Mouse (Mus musculus) liver, embryonic 12.5 days (tissue): ENCODE data around the gene Spic. TPM values are rescaled to one million over a fixed set of nuclear protein-coding genes. Genes with fewer than 3 reads are reported as not detected.
"Not testable (repeated sequence)": the region's sequence is repeated elsewhere in the genome, so short reads cannot be mapped to it uniquely, and the experiment has no call there.

ENCODE experiments used
- ATAC-seq: fragments of 200-750 bp; cut with Nextera tagmentation; 2 replicates; pipeline ENCODE4 v1.8.0; 2017; ENCODE audit warnings: moderate number of reproducible peaks, mild to moderate bottlenecking, moderate library complexity
- H3K27ac ChIP-seq: fragments of 300-500 bp; sonication (generic); 2 replicates; pipeline ENCODE4 v1.5.1; 2016; ENCODE audit warnings: mild to moderate bottlenecking
- H3K27me3 ChIP-seq: fragments of 300-500 bp; sonication (generic); replicated peaks from 2 replicates; pipeline ENCODE4 v1.6.1; 2016; ENCODE audit warnings: mild to moderate bottlenecking, moderate library complexity
- H3K36me3 ChIP-seq: fragments of 300-500 bp; sonication (generic); 2 replicates; pipeline ENCODE4 v1.6.1; 2016; ENCODE audit warnings: mild to moderate bottlenecking, moderate library complexity
- H3K4me1 ChIP-seq: fragments of 300-500 bp; sonication (generic); 2 replicates; pipeline ENCODE4 v1.6.1; 2016
- H3K4me2 ChIP-seq: fragments of 300-500 bp; sonication (generic); 2 replicates; pipeline ENCODE4 v1.6.1; 2016; ENCODE audit warnings: mild to moderate bottlenecking, moderate library complexity
- H3K4me3 ChIP-seq: fragments of 300-500 bp; sonication (generic); 2 replicates; pipeline ENCODE4 v1.5.1; 2016; ENCODE audit warnings: mild to moderate bottlenecking, moderate library complexity
- H3K9ac ChIP-seq: fragments of 300-500 bp; sonication (generic); 2 replicates; pipeline ENCODE4 v1.6.1; 2016; ENCODE audit warnings: mild to moderate bottlenecking, moderate library complexity
- H3K9me3 ChIP-seq: fragments of 300-500 bp; sonication (generic); replicated peaks from 2 replicates; pipeline ENCODE4 v1.6.1; 2016; ENCODE audit warnings: mild to moderate bottlenecking, moderate library complexity
- WGBS: fragments of 180-500 bp; shearing (Covaris S2); methylation state at CpG from one replicate; pipeline ENCODE4 v1.1.7; 2016; ENCODE audit not compliant: insufficient replicate concordance; 5-methylcytosine and 5-hydroxymethylcytosine counted together
- polyA plus RNA-seq: library from polyadenylated mRNA; unstranded; fragments of >200 nt; fragmentation: Nextera tagmentation; extraction: Ambion mirVana; gene quantifications from 2 replicates; pipeline ENCODE4 v1.2.1, GENCODE M21; 2016

The Spic gene
- polyA plus RNA-seq, 1 experiment from 2014 or later = 5.8 TPM

- Histone ChIP-seq H3K27me3 (no peaks in the 10 kb centered on the region), H3K27ac (no peak overlapping the region), H3K9me3 (no peaks in the 10 kb centered on the region), H3K4me2 (no peak overlapping the region), H3K4me3 (no peak overlapping the region), H3K9ac (no peak overlapping the region), H3K4me1 (no peaks in the 10 kb centered on the region), H3K36me3 (no peaks in the 10 kb centered on the region)
- ATAC-seq = no peak
- 75% methylated on average over 4 of the region's 4 CpGs for WGBS
Measured at GRCm38 (mm10) chr10:88714744-88715143, 29.9 kb upstream of the Spic start.

GRCm38 (mm10) chr10:88712359-88712758 lies 27.5 kb upstream of the Spic start:
- H3K27me3 ChIP-seq = no peaks in the 10 kb centered on the region
- no peak overlapping the region for H3K9ac ChIP-seq
- no peak overlapping the region for H3K4me2 ChIP-seq
- H3K4me3 ChIP-seq = no peak overlapping the region
- no peaks in the 10 kb centered on the region for H3K4me1 ChIP-seq
- 36% methylated on average over 6 of the region's 6 CpGs for WGBS
- H3K36me3 ChIP-seq = no peaks in the 10 kb centered on the region
- ATAC-seq = no peak
- no peak overlapping the region for H3K27ac ChIP-seq
- H3K9me3 ChIP-seq = no peaks in the 10 kb centered on the region

- WGBS = 38% methylated on average over 10 of the region's 10 CpGs
- Histone ChIP-seq H3K27me3 (no peaks in the 10 kb centered on the region), H3K9me3 (0 out of 2 replicates have a peak, but pooled peaks cover 5% of the 10 kb centered on the region), H3K36me3 (no peaks in the 10 kb centered on the region), H3K27ac (no peak overlapping the region), H3K4me3 (no peak overlapping the region), H3K4me2 (no peak overlapping the region), H3K9ac (no peak overlapping the region), H3K4me1 (no peaks in the 10 kb centered on the region)
- ATAC-seq = no peak
Measured at GRCm38 (mm10) chr10:88708671-88709523, 24.1 kb upstream of the Spic start.

- ATAC-seq = no peak
- no peaks in the 10 kb centered on the region for H3K36me3 ChIP-seq
- no peak overlapping the region for H3K4me3 ChIP-seq
- H3K9me3 ChIP-seq = 0 out of 2 replicates have a peak, but pooled peaks cover 6% of the 10 kb centered on the region
- no peak overlapping the region for H3K27ac ChIP-seq
- H3K9ac ChIP-seq = no peak overlapping the region
- H3K4me1 ChIP-seq = no peaks in the 10 kb centered on the region
- no peaks in the 10 kb centered on the region for H3K27me3 ChIP-seq
- no peak overlapping the region for H3K4me2 ChIP-seq
- WGBS = 60% methylated on average over 6 of the region's 6 CpGs
Measured at GRCm38 (mm10) chr10:88700938-88701337, 16.1 kb upstream of the Spic start.

- Histone ChIP-seq H3K36me3 (no peaks in the 10 kb centered on the region), H3K9me3 (no peaks in the 10 kb centered on the region), H3K4me2 (no peak overlapping the region), H3K9ac (no peak overlapping the region), H3K27me3 (no peaks in the 10 kb centered on the region), H3K27ac (no peak overlapping the region), H3K4me3 (no peak overlapping the region), H3K4me1 (no peaks in the 10 kb centered on the region)
- WGBS = 55% methylated on average over 4 of the region's 4 CpGs
- no peak for ATAC-seq
Measured at GRCm38 (mm10) chr10:88682904-88683563, 1.8 kb downstream of the Spic start.

- Histone ChIP-seq H3K9me3 (no peaks in the 10 kb centered on the region), H3K27ac (no peak overlapping the region), H3K4me1 (no peaks in the 10 kb centered on the region), H3K9ac (no peak overlapping the region), H3K4me2 (no peak overlapping the region), H3K27me3 (no peaks in the 10 kb centered on the region), H3K36me3 (no peaks in the 10 kb centered on the region), H3K4me3 (no peak overlapping the region)
- 77% methylated on average over 7 of the region's 7 CpGs for WGBS
- ATAC-seq = no peak
Measured at GRCm38 (mm10) chr10:88672825-88673224, 12.0 kb downstream of the Spic start.

GRCm38 (mm10) chr10:88672123-88672522 lies 12.7 kb downstream of the Spic start:
- Histone ChIP-seq H3K9me3 (no peaks in the 10 kb centered on the region), H3K4me1 (no peaks in the 10 kb centered on the region), H3K9ac (no peak overlapping the region), H3K4me3 (no peak overlapping the region), H3K27me3 (no peaks in the 10 kb centered on the region), H3K4me2 (no peak overlapping the region), H3K36me3 (no peaks in the 10 kb centered on the region), H3K27ac (no peak overlapping the region)
- no peak for ATAC-seq
- 71% methylated on average over 6 of the region's 6 CpGs for WGBS

- Histone ChIP-seq H3K9me3 (no peaks in the 10 kb centered on the region), H3K9ac (no peak overlapping the region), H3K4me2 (no peak overlapping the region), H3K27ac (no peak overlapping the region), H3K4me1 (no peaks in the 10 kb centered on the region), H3K36me3 (no peaks in the 10 kb centered on the region), H3K4me3 (no peak overlapping the region), H3K27me3 (no peaks in the 10 kb centered on the region)
- 33% methylated on average over 1 of the region's 1 CpGs for WGBS
- no peak for ATAC-seq
Measured at GRCm38 (mm10) chr10:88669719-88670118, 15.1 kb downstream of the Spic start.

GRCm38 (mm10) chr10:88663856-88664255 lies 21.0 kb downstream of the Spic start:
- H3K9me3 ChIP-seq, H3K27me3 ChIP-seq, H3K4me1 ChIP-seq, ATAC-seq, H3K4me3 ChIP-seq, H3K27ac ChIP-seq, H3K9ac ChIP-seq, H3K4me2 ChIP-seq, H3K36me3 ChIP-seq: not testable (repeated sequence)

GRCm38 (mm10) chr10:88658918-88659317 lies 25.9 kb downstream of the Spic start:
- H3K36me3 ChIP-seq = no peaks in the 10 kb centered on the region
- H3K9me3 ChIP-seq = no peaks in the 10 kb centered on the region
- WGBS = 66% methylated on average over 4 of the region's 4 CpGs
- H3K4me2 ChIP-seq = no peak overlapping the region
- H3K4me1 ChIP-seq = no peaks in the 10 kb centered on the region
- H3K9ac ChIP-seq = no peak overlapping the region
- ATAC-seq = no peak
- H3K27ac ChIP-seq = no peak overlapping the region
- no peaks in the 10 kb centered on the region for H3K27me3 ChIP-seq
- no peak overlapping the region for H3K4me3 ChIP-seq

- H3K27ac ChIP-seq = no peak overlapping the region
- no peaks in the 10 kb centered on the region for H3K4me1 ChIP-seq
- no peak overlapping the region for H3K4me3 ChIP-seq
- 36% methylated on average over 5 of the region's 5 CpGs for WGBS
- no peaks in the 10 kb centered on the region for H3K9me3 ChIP-seq
- H3K4me2 ChIP-seq = no peak overlapping the region
- ATAC-seq = no peak
- no peaks in the 10 kb centered on the region for H3K27me3 ChIP-seq
- H3K9ac ChIP-seq = no peak overlapping the region
- no peaks in the 10 kb centered on the region for H3K36me3 ChIP-seq
Measured at GRCm38 (mm10) chr10:88645448-88645847, 39.4 kb downstream of the Spic start.

GRCm38 (mm10) chr10:88631330-88631953 lies 53.4 kb downstream of the Spic start:
- no peak overlapping the region for H3K27ac ChIP-seq
- no peak overlapping the region for H3K4me2 ChIP-seq
- no peaks in the 10 kb centered on the region for H3K4me1 ChIP-seq
- no peak overlapping the region for H3K4me3 ChIP-seq
- WGBS = 69% methylated on average over 10 of the region's 10 CpGs
- H3K9me3 ChIP-seq = no peaks in the 10 kb centered on the region
- no peaks in the 10 kb centered on the region for H3K36me3 ChIP-seq
- no peak overlapping the region for H3K9ac ChIP-seq
- ATAC-seq = no peak
- H3K27me3 ChIP-seq = no peaks in the 10 kb centered on the region
